Mouse (Mus musculus): ENCODE measurements around the gene Ccdc194.
"Not testable (repeated sequence)": the region's sequence is repeated elsewhere in the genome, so short reads cannot be mapped to it uniquely, and the experiment has no call there.

Ccdc194 gene

GRCm38 (mm10) chr8:71552770-71553169, 27.3 kb upstream of the Ccdc194 start:
- DNase-seq = no peak

- no peak for DNase-seq
Observed at GRCm38 (mm10) chr8:71550754-71551153, 25.2 kb upstream of the Ccdc194 start.

GRCm38 (mm10) chr8:71547590-71547989, 22.1 kb upstream of the Ccdc194 start:
- no peak for DNase-seq

- DNase-seq = no peak
Observed at GRCm38 (mm10) chr8:71545053-71545452, 19.5 kb upstream of the Ccdc194 start.

- DNase-seq = no peak
Observed at GRCm38 (mm10) chr8:71543755-71544154, 18.2 kb upstream of the Ccdc194 start.

GRCm38 (mm10) chr8:71542632-71543343, 17.3 kb upstream of the Ccdc194 start, which contains the start of gene Mvb12a:
Gene Mvb12a, plus strand, starts transcription at chr8:71542922.
- DNase-seq = peak; percentile 99

GRCm38 (mm10) chr8:71537028-71537867, 11.7 kb upstream of the Ccdc194 start, which contains the start of gene Bst2:
Gene Bst2, minus strand, starts transcription at chr8:71537456.
- DNase-seq = peak; percentile 96

- DNase-seq = no peak
Observed at GRCm38 (mm10) chr8:71535663-71536062, 10.2 kb upstream of the Ccdc194 start.

GRCm38 (mm10) chr8:71534263-71534810, 8.8 kb upstream of the Ccdc194 start:
- no peak for DNase-seq

GRCm38 (mm10) chr8:71530735-71531467, 5.4 kb upstream of the Ccdc194 start:
- DNase-seq = not testable (repeated sequence)

GRCm38 (mm10) chr8:71528362-71529073, 3.0 kb upstream of the Ccdc194 start:
- DNase-seq = peak; percentile 61 to 66

GRCm38 (mm10) chr8:71527162-71527870, 1.8 kb upstream of the Ccdc194 start:
- DNase-seq = no peak

GRCm38 (mm10) chr8:71526272-71526671, 761 bp upstream of the Ccdc194 start:
- no peak for DNase-seq

- peak; percentile 92 to 95 for DNase-seq
Observed at GRCm38 (mm10) chr8:71521634-71522033, 3.9 kb downstream of the Ccdc194 start.

GRCm38 (mm10) chr8:71519037-71519825, 6.3 kb downstream of the Ccdc194 start:
- DNase-seq = peak; percentile 52 to 67

GRCm38 (mm10) chr8:71516786-71517185, 8.7 kb downstream of the Ccdc194 start:
- DNase-seq = peak; percentile 41 to 64

- no peak for DNase-seq
Observed at GRCm38 (mm10) chr8:71515043-71515442, 10.5 kb downstream of the Ccdc194 start.

GRCm38 (mm10) chr8:71513018-71513754, 12.3 kb downstream of the Ccdc194 start:
- peak; percentile 34 to 53 for DNase-seq

GRCm38 (mm10) chr8:71511644-71512043, 13.9 kb downstream of the Ccdc194 start, which contains the start of gene Plvap:
Gene Plvap, minus strand, starts transcription at chr8:71511752.
- peak; percentile 72 to 78 for DNase-seq

- DNase-seq = no peak
Observed at GRCm38 (mm10) chr8:71509316-71509715, 16.2 kb downstream of the Ccdc194 start.

Measured in lung, adult 18-20 months (tissue).